Mouse (Mus musculus) liver, postnatal 0 days (tissue): ENCODE results near the gene Miox. TPM values are rescaled to one million over a fixed set of nuclear protein-coding genes. Genes with fewer than 3 reads are reported as not detected.

Experiments used
- ATAC-seq: fragments of 200-750 bp; cut with Nextera tagmentation; 2 replicates; pipeline ENCODE4 v1.8.0; 2017; ENCODE audit warnings: mild to moderate bottlenecking, moderate library complexity
- DNase-seq: peaks from one replicate; pipeline ENCODE4 v3.0.0-alpha.2; 2016
- H3K27ac ChIP-seq: fragments of 300-500 bp; sonication (generic); 2 replicates; pipeline ENCODE4 v1.5.1; 2014; ENCODE audit warnings: antibody characterized with exemption, moderate library complexity, mild to moderate bottlenecking, low read depth
- H3K27me3 ChIP-seq: fragments of 300-500 bp; sonication (generic); 2 replicates; pipeline ENCODE4 v1.6.1; 2014; ENCODE audit warnings: low read length, control low read depth, mixed read lengths; ENCODE audit not compliant: insufficient read depth
- H3K36me3 ChIP-seq: fragments of 300-500 bp; sonication (generic); replicated peaks from 2 replicates; pipeline ENCODE4 v1.6.1; 2014; ENCODE audit warnings: mild to moderate bottlenecking, control low read depth, low read length, moderate library complexity, mixed read lengths; ENCODE audit not compliant: insufficient read depth
- H3K4me1 ChIP-seq: fragments of 300-500 bp; sonication (generic); 2 replicates; pipeline ENCODE4 v1.6.1; 2014; ENCODE audit warnings: antibody characterized with exemption, mild to moderate bottlenecking, control low read depth; ENCODE audit not compliant: insufficient read depth
- H3K4me2 ChIP-seq: fragments of 300-500 bp; sonication (generic); 2 replicates; pipeline ENCODE4 v1.6.1; 2014; ENCODE audit warnings: low read depth, mild to moderate bottlenecking, low read length, moderate library complexity, mixed read lengths
- H3K4me3 ChIP-seq: fragments of 300-500 bp; sonication (generic); 2 replicates; pipeline ENCODE4 v1.5.1; 2014; ENCODE audit warnings: low read depth, low read length
- H3K9ac ChIP-seq: fragments of 300-500 bp; sonication (generic); replicated peaks from 2 replicates; pipeline ENCODE4 v1.6.1; 2014; ENCODE audit warnings: mild to moderate bottlenecking, moderate library complexity
- H3K9me3 ChIP-seq: fragments of 300-500 bp; sonication (generic); 2 replicates; pipeline ENCODE4 v1.6.1; 2016; ENCODE audit warnings: mild to moderate bottlenecking, control low read depth, low read length, mixed read lengths
- CTCF ChIP-seq: sonication (generic); IDR thresholded peaks from 2 replicates; pipeline ENCODE4 v1.5.1; 2016; ENCODE audit warnings: antibody characterized with exemption, low read depth
- EP300 ChIP-seq: IDR thresholded peaks from 2 replicates; pipeline ENCODE4 v1.6.1; 2016; ENCODE audit warnings: antibody characterized with exemption, low read depth, mild to moderate bottlenecking
- WGBS: fragments of 180-500 bp; shearing (Covaris S2); extraction: QIAGEN DNeasy Blood & Tissue Kit; methylation state at CpG from one replicate; pipeline ENCODE4 v1.1.7; 2014; ENCODE audit not compliant: insufficient replicate concordance; 5-methylcytosine and 5-hydroxymethylcytosine counted together
- microRNA-seq: library from miRNA; unstranded; fragments of <30 nt; microRNA quantifications from one replicate; pipeline ENCODE4, GENCODE M21; 2016
- polyA plus RNA-seq: library from polyadenylated mRNA; unstranded; fragments of >200 nt; fragmentation: Nextera tagmentation; extraction: Ambion mirVana; gene quantifications from 2 replicates; pipeline ENCODE4 v1.2.1, GENCODE M21; 2015

The Miox gene
- polyA plus RNA-seq, 1 experiment from 2014 or later = 27.0 TPM

DNA sequence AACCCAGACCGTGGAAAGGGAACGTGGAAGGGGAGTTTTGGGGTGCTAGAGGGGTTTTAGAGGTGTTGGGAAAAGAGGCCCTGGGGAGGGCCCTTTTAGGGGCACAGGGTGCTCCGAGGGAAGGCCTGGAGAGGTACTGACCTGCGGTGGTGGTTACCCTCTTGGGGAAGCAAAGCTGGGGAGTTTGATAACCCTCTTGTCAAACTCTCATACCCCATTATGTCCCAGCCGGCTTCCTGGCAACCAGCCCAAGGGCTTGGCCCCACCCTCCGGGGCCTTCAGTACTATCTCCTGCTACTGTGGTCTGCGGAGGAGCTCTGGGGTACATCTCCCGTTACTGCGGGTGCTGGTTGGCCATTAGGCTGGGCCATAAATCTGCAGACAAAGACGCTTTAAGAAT, 45.2 kb downstream of the Miox start:
- Histone ChIP-seq H3K4me1 (peaks cover 22% of the 10 kb centered on the region), H3K27ac (peak overlapping the region; percentile 22; the same call in 1 of the 2 replicates), H3K9me3 (no peaks in the 10 kb centered on the region), H3K9ac (peak overlapping the region; percentile 13; the same call in 1 of the 2 replicates), H3K4me2 (peak overlapping the region; percentile 74), H3K36me3 (no peaks in the 10 kb centered on the region), H3K27me3 (peaks cover 27% of the 10 kb centered on the region), H3K4me3 (peak overlapping the region; percentile 36)
- no peak for TF ChIP-seq EP300
- ATAC-seq (peak; percentile 31), DNase-seq (peak; percentile 69)
- 7% methylated on average over 10 of the region's 10 CpGs for WGBS

DNA sequence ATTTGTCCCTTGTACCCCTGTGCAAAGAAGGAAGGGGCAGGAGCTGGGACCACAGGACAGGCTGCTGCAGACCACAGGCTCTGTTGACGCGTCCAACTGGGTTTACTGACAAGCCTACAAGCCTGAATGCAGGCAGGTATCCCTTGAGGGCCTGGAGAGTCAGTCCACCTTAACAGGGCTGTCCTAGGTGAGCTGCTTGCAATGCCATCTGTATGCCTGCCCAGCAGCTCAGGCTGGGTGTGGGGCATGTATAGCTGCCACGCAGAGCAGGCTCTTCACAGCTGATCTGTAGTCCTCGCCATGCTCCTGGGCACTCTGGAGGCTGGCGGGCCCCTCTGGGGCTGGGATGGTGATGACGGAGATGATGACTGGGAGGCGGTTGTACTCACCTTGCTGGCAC, 50.4 kb downstream of the Miox start, which contains the start of gene Klhdc7b:
Klhdc7b (plus strand) TSS at position 301 of the 400 bp plus-strand sequence.
- H3K4me1 ChIP-seq = peaks cover 1% of the 10 kb centered on the region; the same call in 1 of the 2 replicates
- ATAC-seq = no peak
- H3K9me3 ChIP-seq = no peaks in the 10 kb centered on the region
- no peaks in the 10 kb centered on the region for H3K27me3 ChIP-seq
- H3K36me3 ChIP-seq = no peaks in the 10 kb centered on the region
- DNase-seq = no peak
- WGBS = 83% methylated on average over 7 of the region's 7 CpGs
- no peak within 1 kb of the TSS for H3K4me3 ChIP-seq
- H3K9ac ChIP-seq = no peak within 1 kb of the TSS
- no peak within 1 kb of the TSS for H3K27ac ChIP-seq
- TF ChIP-seq EP300 (no peak), CTCF (no peak)
- no peak within 1 kb of the TSS for H3K4me2 ChIP-seq

Small RNA genes lying within 50 kb of the gene (microRNA-seq; reads per million reads assigned to microRNA genes)
- not detected for gene Mir6959

Other genes with a start within 250 kb of the Miox start
- 14.3 and 14.7 TPM in 2 replicates for gene Selenoo, start 245.3 kb upstream of the Miox start, polyA plus RNA-seq
- 3.1 and 3.3 TPM in 2 replicates for gene Tubgcp6, start 211.3 kb upstream of the Miox start, polyA plus RNA-seq
- 4.9 and 6.3 TPM in 2 replicates for gene Hdac10, start 205.7 kb upstream of the Miox start, polyA plus RNA-seq
- 2.1 and 2.4 TPM in 2 replicates for gene Mapk12, start 193.7 kb upstream of the Miox start, polyA plus RNA-seq
- 0.66 and 0.81 TPM in 2 replicates for gene Mapk11, start 184.8 kb upstream of the Miox start, polyA plus RNA-seq
- gene Plxnb2, start 153.6 kb upstream of the Miox start, polyA plus RNA-seq = 27.2 and 29.7 TPM in 2 replicates
- 2.6 and 2.7 TPM in 2 replicates for gene Dennd6b, start 137.9 kb upstream of the Miox start, polyA plus RNA-seq
- 13.9 and 18.1 TPM in 2 replicates for gene Ppp6r2, start 122.8 kb upstream of the Miox start, polyA plus RNA-seq
- gene Sbf1, start 19.1 kb upstream of the Miox start, polyA plus RNA-seq = 16.5 and 17.0 TPM in 2 replicates
- 1.4 and 3.7 TPM in 2 replicates for gene Adm2, start 11.7 kb upstream of the Miox start, polyA plus RNA-seq
- gene Lmf2, start 21.3 kb downstream of the Miox start, polyA plus RNA-seq = 22.1 and 24.0 TPM in 2 replicates
- 59.4 and 59.8 TPM in 2 replicates for gene Ncaph2, start 21.3 kb downstream of the Miox start, polyA plus RNA-seq
- 9.1 and 10.1 TPM in 2 replicates for gene Sco2, start 39.4 kb downstream of the Miox start, polyA plus RNA-seq
- 5.8 and 7.7 TPM in 2 replicates for gene Tymp, start 42.6 kb downstream of the Miox start, polyA plus RNA-seq
- gene Odf3b, start 44.9 kb downstream of the Miox start, polyA plus RNA-seq = 1.8 and 2.0 TPM in 2 replicates
- gene Klhdc7b, start 50.5 kb downstream of the Miox start, polyA plus RNA-seq = not detected in 2 replicates
- not detected in 2 replicates for gene Syce3, start 76.1 kb downstream of the Miox start, polyA plus RNA-seq
- 10.7 and 12.4 TPM in 2 replicates for gene Cpt1b, start 91.5 kb downstream of the Miox start, polyA plus RNA-seq
- 0.64 and 1.5 TPM in 2 replicates for gene C730034F03Rik, start 95.2 kb downstream of the Miox start, polyA plus RNA-seq
- gene Gm44502, start 95.3 kb downstream of the Miox start, polyA plus RNA-seq = not detected in 2 replicates
- gene Chkb, start 95.5 kb downstream of the Miox start, polyA plus RNA-seq = 42.7 and 44.3 TPM in 2 replicates
- gene Mapk8ip2, start 119.5 kb downstream of the Miox start, polyA plus RNA-seq = not detected in 2 replicates
- 4.7 and 5.5 TPM in 2 replicates for gene Arsa, start 143.0 kb downstream of the Miox start, polyA plus RNA-seq
- gene Shank3, start 165.2 kb downstream of the Miox start, polyA plus RNA-seq = 0.27 and 0.81 TPM in 2 replicates
- 0.09 TPM in 1 of 2 replicates, not detected in the other for gene Acr, start 233.9 kb downstream of the Miox start, polyA plus RNA-seq